Mouse (Mus musculus) layer of hippocampus, adult 11-12 months (tissue): Measurements from ENCODE around the gene Rassf4.
A peak's percentile ranks its signal among the peaks of the same experiment; 100 is the strongest.
"Not testable (repeated sequence)": the region's sequence is repeated elsewhere in the genome, so short reads cannot be mapped to it uniquely, and the experiment has no call there.

Experiments
- DNase-seq: peaks from one replicate; pipeline ENCODE4 v3.0.0; 2022; ENCODE audit warnings: low spot score

Gene Rassf4

GRCm38 (mm10) chr6:116636581-116637235 lies 37.0 kb downstream of the Rassf4 start:
- no peak for DNase-seq

- peak; percentile 29 for DNase-seq
These were observed 38.2 kb downstream of the Rassf4 start for GRCm38 (mm10) chr6:116635251-116636180.

- no peak for DNase-seq
These were observed 39.7 kb downstream of the Rassf4 start for GRCm38 (mm10) chr6:116633741-116634695.

GRCm38 (mm10) chr6:116632129-116632528 lies 41.6 kb downstream of the Rassf4 start:
- DNase-seq = peak; percentile 84

- DNase-seq = no peak
These were observed 44.0 kb downstream of the Rassf4 start for GRCm38 (mm10) chr6:116629766-116630165.

- peak; percentile 52 for DNase-seq
These were observed 45.1 kb downstream of the Rassf4 start, which contains the start of gene Zfp422 for GRCm38 (mm10) chr6:116628539-116629171. Gene Zfp422, minus strand, starts transcription at chr6:116628999.

GRCm38 (mm10) chr6:116628095-116628494 lies 45.7 kb downstream of the Rassf4 start:
- no peak for DNase-seq

GRCm38 (mm10) chr6:116626417-116626816 lies 47.3 kb downstream of the Rassf4 start:
- DNase-seq = not testable (repeated sequence)

- no peak for DNase-seq
These were observed 52.3 kb downstream of the Rassf4 start for GRCm38 (mm10) chr6:116621318-116622023.

- no peak for DNase-seq
These were observed 55.7 kb downstream of the Rassf4 start for GRCm38 (mm10) chr6:116618073-116618472.

GRCm38 (mm10) chr6:116615719-116616118 lies 58.0 kb downstream of the Rassf4 start:
- no peak for DNase-seq

- DNase-seq = no peak
These were observed 66.5 kb downstream of the Rassf4 start for GRCm38 (mm10) chr6:116607230-116607629.

GRCm38 (mm10) chr6:116600969-116601368 lies 72.8 kb downstream of the Rassf4 start:
- DNase-seq = not testable (repeated sequence)

GRCm38 (mm10) chr6:116584095-116584494 lies 89.7 kb downstream of the Rassf4 start, which contains the start of gene Olfr215:
Gene Olfr215, minus strand, starts transcription at chr6:116584195.
- DNase-seq = no peak
